Mouse (Mus musculus) olfactory bulb, adult 2 months (tissue): ENCODE measurements around the gene Tcf7. TPM values are rescaled to one million over a fixed set of nuclear protein-coding genes. Genes with fewer than 3 reads are reported as not detected.

Experiments
- H3K27ac ChIP-seq: fragments of 200-500 bp; 2 replicates; pipeline ENCODE4 v1.5.1; 2012; ENCODE audit warnings: low read depth, low read length; ENCODE audit not compliant: insufficient read depth
- H3K4me1 ChIP-seq: fragments of 200-500 bp; 2 replicates; pipeline ENCODE4 v1.6.1; 2012; ENCODE audit warnings: low read length; ENCODE audit not compliant: control insufficient read depth, insufficient read depth
- H3K4me3 ChIP-seq: fragments of 200-500 bp; 2 replicates; pipeline ENCODE4 v1.5.1; 2012; ENCODE audit warnings: mild to moderate bottlenecking, low read depth, low read length, moderate library complexity; ENCODE audit not compliant: insufficient read depth
- CTCF ChIP-seq: fragments of 200-500 bp; IDR thresholded peaks from 2 replicates; pipeline ENCODE4 v1.5.1; 2012; ENCODE audit warnings: low read depth, mild to moderate bottlenecking, low read length, moderate library complexity; ENCODE audit not compliant: insufficient read depth
- POLR2A ChIP-seq: fragments of 200-500 bp; IDR thresholded peaks from 2 replicates; pipeline ENCODE4 v1.6.1; 2012; ENCODE audit warnings: mild to moderate bottlenecking, low read depth, low read length, moderate library complexity; ENCODE audit not compliant: insufficient read depth
- WGBS: fragments of 180-500 bp; shearing (Covaris S2); methylation state at CpG from one replicate; pipeline ENCODE4 v1.1.7; 2018; 5-methylcytosine and 5-hydroxymethylcytosine counted together
- polyA plus RNA-seq: library from polyadenylated mRNA; stranded (reverse); fragments of >200 nt; gene quantifications from 2 replicates; pipeline ENCODE4 v1.2.4, GENCODE M21; 2012; ENCODE audit warnings: low replicate concordance; ENCODE audit not compliant: missing spikeins, insufficient read depth, insufficient read length

The Tcf7 gene
- polyA plus RNA-seq, 1 experiment = 377 TPM

- no peak overlapping the region; the same call in 1 of the 2 replicates for H3K4me3 ChIP-seq
- H3K4me1 ChIP-seq = peaks cover 51% of the 10 kb centered on the region
- TF ChIP-seq POLR2A (no peak), CTCF (no peak)
- H3K27ac ChIP-seq = no peak overlapping the region
- WGBS = 97% methylated on average over 6 of the region's 6 CpGs
Observed at GRCm38 (mm10) chr11:52278991-52279390, 3.8 kb downstream of the Tcf7 start.

- WGBS = 96% methylated on average over 3 of the region's 3 CpGs
- no peak overlapping the region for H3K4me3 ChIP-seq
- no peak overlapping the region for H3K27ac ChIP-seq
- TF ChIP-seq CTCF = no peak
- TF ChIP-seq POLR2A = no peak
- H3K4me1 ChIP-seq = peaks cover 49% of the 10 kb centered on the region
Observed at GRCm38 (mm10) chr11:52278164-52278563, 4.7 kb downstream of the Tcf7 start.

DNA sequence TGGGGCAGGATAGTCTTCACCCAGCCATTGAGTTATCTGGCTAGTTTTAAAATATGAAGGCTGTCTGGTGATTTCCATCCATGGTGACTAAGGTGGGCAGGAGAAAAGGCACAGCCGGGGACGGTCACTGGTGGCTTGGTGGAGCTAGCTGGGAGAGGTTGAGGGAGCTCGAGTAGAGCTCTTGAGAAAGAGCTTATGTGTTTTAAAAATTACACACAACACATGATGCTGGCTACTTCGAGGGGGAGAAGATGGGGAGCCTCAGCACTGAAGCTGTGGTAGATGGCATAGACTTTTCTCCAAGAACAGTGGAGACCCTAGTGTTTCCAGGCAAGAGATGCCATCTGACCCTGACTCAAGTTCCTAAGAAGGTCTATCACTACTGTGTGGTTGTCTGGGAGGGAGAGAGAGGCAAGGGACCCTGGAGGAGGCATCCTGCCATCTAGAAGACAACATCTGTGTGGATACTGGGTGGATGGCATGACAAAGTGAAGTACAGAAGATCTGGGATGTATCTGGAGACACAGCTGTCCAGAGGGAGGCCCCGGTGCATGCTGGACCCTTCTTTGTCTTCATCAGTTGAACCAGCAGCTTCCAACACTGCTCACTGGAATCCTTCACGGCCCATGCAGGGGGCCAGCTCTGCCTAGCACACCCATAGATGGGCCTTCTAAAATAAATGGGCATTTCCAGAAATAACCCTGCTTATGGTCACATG is 5.2 kb downstream of the Tcf7 start:
- Histone ChIP-seq H3K4me3 (no peak overlapping the region), H3K27ac (no peak overlapping the region), H3K4me1 (peaks cover 55% of the 10 kb centered on the region)
- 93% methylated on average over 6 of the region's 6 CpGs for WGBS
- no peak for TF ChIP-seq POLR2A
- TF ChIP-seq CTCF = no peak

DNA sequence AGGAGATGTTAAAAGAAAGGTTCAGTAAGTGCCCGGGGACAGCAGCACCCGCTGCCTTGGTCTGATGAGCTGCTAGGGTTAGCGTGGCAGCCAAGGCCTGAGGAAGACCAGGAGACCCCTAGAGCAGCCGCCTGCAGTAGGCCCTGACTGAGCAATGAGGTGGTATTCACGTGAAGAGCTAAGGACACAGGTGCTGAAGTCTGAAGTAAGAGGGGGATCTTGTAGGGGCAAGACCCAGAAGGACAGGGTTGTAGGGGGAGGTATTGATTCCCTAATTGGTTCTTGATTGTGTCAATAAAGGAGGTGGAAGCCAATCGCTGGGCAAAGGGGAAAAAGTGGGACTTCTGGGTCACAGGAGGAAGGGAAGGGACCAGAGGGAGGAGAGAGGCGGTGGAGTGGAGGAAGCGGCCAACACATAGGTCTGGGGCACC is 5.8 kb downstream of the Tcf7 start:
- Histone ChIP-seq H3K27ac (no peak overlapping the region; the same call in 1 of the 2 replicates), H3K4me1 (peaks cover 57% of the 10 kb centered on the region), H3K4me3 (no peak overlapping the region)
- WGBS = 97% methylated on average over 8 of the region's 8 CpGs
- TF ChIP-seq POLR2A (no peak), CTCF (no peak)

- TF ChIP-seq POLR2A (no peak), CTCF (no peak)
- Histone ChIP-seq H3K4me3 (no peak overlapping the region; the same call in 1 of the 2 replicates), H3K27ac (peak overlapping the region; percentile 94), H3K4me1 (peaks cover 51% of the 10 kb centered on the region)
- WGBS = 72% methylated on average over 9 of the region's 9 CpGs
Observed at GRCm38 (mm10) chr11:52275774-52276555, 6.8 kb downstream of the Tcf7 start.

GRCm38 (mm10) chr11:52275366-52275765 is 7.4 kb downstream of the Tcf7 start:
- H3K4me3 ChIP-seq = no peak overlapping the region
- no peak for TF ChIP-seq POLR2A
- TF ChIP-seq CTCF = no peak
- 70% methylated on average over 8 of the region's 8 CpGs for WGBS
- peaks cover 56% of the 10 kb centered on the region for H3K4me1 ChIP-seq
- peak overlapping the region; percentile 94 for H3K27ac ChIP-seq

DNA sequence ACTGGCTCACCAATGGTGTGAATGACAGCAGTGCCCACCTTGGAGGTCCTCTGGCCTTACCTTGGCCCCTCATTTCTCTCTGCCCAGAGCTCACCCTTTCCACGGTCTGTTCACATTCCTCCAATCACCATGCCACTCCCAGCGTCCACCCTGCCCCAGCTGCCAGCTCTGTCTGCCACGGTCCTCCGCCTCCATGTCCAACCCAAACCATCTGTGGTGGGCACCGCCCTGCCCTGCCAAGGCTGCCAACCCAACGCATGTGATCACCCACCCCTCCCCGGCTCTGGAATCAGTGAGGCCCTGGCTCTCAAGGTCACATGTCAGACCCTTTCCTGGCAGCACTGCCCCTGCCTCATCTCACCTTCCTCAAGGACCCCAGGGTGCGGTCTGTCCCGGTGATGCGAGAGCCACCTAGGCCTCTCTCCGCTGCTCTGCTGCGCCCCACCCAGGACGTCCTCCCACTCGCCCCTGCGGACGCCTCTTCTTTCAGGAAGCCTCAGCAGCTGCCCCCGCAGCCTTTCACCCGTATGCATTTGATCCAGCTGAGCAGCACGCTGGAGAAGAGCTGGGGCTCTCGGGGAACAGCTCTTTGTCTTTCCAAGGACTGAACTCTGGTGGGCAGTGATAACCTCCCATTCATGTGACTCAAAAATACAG is 8.2 kb downstream of the Tcf7 start:
- H3K4me1 ChIP-seq = peaks cover 62% of the 10 kb centered on the region
- TF ChIP-seq CTCF (no peak), POLR2A (no peak)
- 48% methylated on average over 20 of the region's 20 CpGs for WGBS
- peak overlapping the region; percentile 94 for H3K27ac ChIP-seq
- peak overlapping the region; percentile 9 for H3K4me3 ChIP-seq

- H3K4me1 ChIP-seq = peaks cover 69% of the 10 kb centered on the region
- no peak overlapping the region; the same call in 1 of the 2 replicates for H3K4me3 ChIP-seq
- H3K27ac ChIP-seq = peak overlapping the region; percentile 94; the same call in 1 of the 2 replicates
- no peak for TF ChIP-seq CTCF
- no peak for TF ChIP-seq POLR2A
- WGBS = 86% methylated on average over 4 of the region's 4 CpGs
Observed at GRCm38 (mm10) chr11:52273942-52274330, 8.9 kb downstream of the Tcf7 start.

DNA sequence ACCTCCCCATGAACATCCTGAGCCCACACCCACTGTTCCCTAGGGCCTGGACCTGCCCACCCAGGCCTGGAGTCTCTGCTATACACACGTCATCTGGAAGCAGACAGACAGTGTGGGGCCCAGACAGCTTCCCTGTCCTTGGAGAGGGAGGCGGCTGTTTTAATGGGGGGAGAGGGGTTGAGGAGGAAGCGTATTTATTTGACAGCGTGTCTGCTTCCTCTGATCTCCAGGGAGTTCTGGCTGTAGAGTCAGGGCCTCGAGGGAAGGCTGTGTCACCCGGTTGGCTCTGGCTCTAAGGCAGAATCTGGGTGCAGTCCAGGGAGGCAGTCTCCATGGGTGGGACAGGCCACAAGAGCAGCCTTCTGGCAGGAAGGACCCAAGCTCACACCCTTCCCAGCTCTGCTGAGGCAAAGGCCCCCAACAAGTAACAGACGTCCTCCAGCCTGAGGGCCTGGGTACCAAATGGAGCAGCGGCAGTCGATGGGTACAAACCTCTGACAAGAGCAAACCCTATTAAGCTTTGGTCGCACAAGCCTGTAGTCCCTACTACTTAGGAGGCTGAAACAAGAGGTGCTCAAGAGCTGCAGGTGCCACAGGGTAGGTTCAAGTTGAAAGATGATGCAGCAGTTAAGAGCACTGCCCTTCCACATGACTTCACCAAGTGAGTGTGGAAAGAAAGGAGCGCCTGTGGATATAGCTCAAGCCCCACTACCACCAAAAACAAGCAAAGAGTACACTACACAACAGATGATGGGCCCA is 9.5 kb downstream of the Tcf7 start:
- TF ChIP-seq POLR2A (0 out of 2 replicates have a peak, but pooled peaks have one; percentile 24), CTCF (no peak)
- Histone ChIP-seq H3K4me1 (peaks cover 74% of the 10 kb centered on the region), H3K4me3 (no peak overlapping the region), H3K27ac (peak overlapping the region; percentile 88)
- 62% methylated on average over 11 of the region's 11 CpGs for WGBS
